Mouse (Mus musculus): Measurements from ENCODE around the gene Tescl. TPM values are rescaled to one million over a fixed set of nuclear protein-coding genes. Genes with fewer than 3 reads are reported as not detected.

Gene Tescl
- polyA plus RNA-seq, 1 experiment from 2014 or later, result not detected

- H3K4me3 ChIP-seq, result no peak overlapping the region
- peaks cover 6% of the 10 kb centered on the region; the same call in 1 of the 2 replicates for H3K4me1 ChIP-seq
- no peak for ATAC-seq (ENCODE audit: extremely low read depth, insufficient number of reproducible peaks, low FRiP score, low TSS enrichment)
- peaks cover 6% of the 10 kb centered on the region; the same call in 1 of the 2 replicates for H3K9me3 ChIP-seq
- peaks cover 14% of the 10 kb centered on the region; the same call in 1 of the 2 replicates for H3K27me3 ChIP-seq (replicated peaks)
- WGBS, result 59% methylated on average over 4 of the region's 4 CpGs
- H3K9ac ChIP-seq, result no peak overlapping the region
- H3K4me2 ChIP-seq, result no peak overlapping the region
- no peaks in the 10 kb centered on the region for H3K36me3 ChIP-seq
- H3K27ac ChIP-seq (replicated peaks), result no peak overlapping the region
These were observed 27.3 kb upstream of the Tescl start for GRCm38 (mm10) chr7:24361001-24361400.

- H3K4me3 ChIP-seq, result no peak overlapping the region
- WGBS, result 22% methylated on average over 9 of the region's 9 CpGs
- ATAC-seq (ENCODE audit: extremely low read depth, insufficient number of reproducible peaks, low FRiP score, low TSS enrichment), result no peak
These were observed 25.5 kb upstream of the Tescl start for GRCm38 (mm10) chr7:24359269-24359668.

GRCm38 (mm10) chr7:24357899-24358298 lies 24.2 kb upstream of the Tescl start:
- H3K4me2 ChIP-seq, result no peak overlapping the region
- H3K4me3 ChIP-seq, result no peak overlapping the region
- WGBS, result 45% methylated on average over 4 of the region's 4 CpGs
- no peak for ATAC-seq (ENCODE audit: extremely low read depth, insufficient number of reproducible peaks, low FRiP score, low TSS enrichment)
- H3K36me3 ChIP-seq, result no peaks in the 10 kb centered on the region
- H3K27ac ChIP-seq (replicated peaks), result no peak overlapping the region
- no peaks in the 10 kb centered on the region for H3K4me1 ChIP-seq
- H3K27me3 ChIP-seq (replicated peaks), result peaks cover 19% of the 10 kb centered on the region
- H3K9ac ChIP-seq, result no peak overlapping the region
- H3K9me3 ChIP-seq, result peaks cover 6% of the 10 kb centered on the region; the same call in 1 of the 2 replicates

More at GRCm38 (mm10) chr7:24359269-24359668, 25.5 kb upstream of the Tescl start:
- H3K4me2 ChIP-seq, result no peak overlapping the region
- H3K27ac ChIP-seq (replicated peaks), result no peak overlapping the region
- no peak overlapping the region for H3K9ac ChIP-seq
- no peaks in the 10 kb centered on the region for H3K4me1 ChIP-seq
- no peaks in the 10 kb centered on the region for H3K36me3 ChIP-seq
- peaks cover 6% of the 10 kb centered on the region; the same call in 1 of the 2 replicates for H3K9me3 ChIP-seq
- H3K27me3 ChIP-seq (replicated peaks), result peaks cover 18% of the 10 kb centered on the region; the same call in 1 of the 2 replicates

GRCm38 (mm10) chr7:24356081-24356480 lies 22.3 kb upstream of the Tescl start:
- H3K4me1 ChIP-seq, result no peaks in the 10 kb centered on the region
- no peak for ATAC-seq (ENCODE audit: extremely low read depth, insufficient number of reproducible peaks, low FRiP score, low TSS enrichment)
- 74% methylated on average over 10 of the region's 10 CpGs for WGBS

GRCm38 (mm10) chr7:24355646-24356045 lies 21.9 kb upstream of the Tescl start:
- Histone ChIP-seq H3K27me3 (replicated peaks) (peaks cover 30% of the 10 kb centered on the region), H3K9ac (no peak overlapping the region), H3K9me3 (peaks cover 6% of the 10 kb centered on the region; the same call in 1 of the 2 replicates), H3K4me1 (no peaks in the 10 kb centered on the region), H3K4me2 (no peak overlapping the region), H3K4me3 (no peak overlapping the region), H3K27ac (replicated peaks) (no peak overlapping the region), H3K36me3 (no peaks in the 10 kb centered on the region)
- WGBS, result 75% methylated on average over 6 of the region's 6 CpGs
- no peak for ATAC-seq (ENCODE audit: extremely low read depth, insufficient number of reproducible peaks, low FRiP score, low TSS enrichment)

More at GRCm38 (mm10) chr7:24356081-24356480, 22.3 kb upstream of the Tescl start:
- no peak overlapping the region for H3K27ac ChIP-seq (replicated peaks)
- peaks cover 6% of the 10 kb centered on the region; the same call in 1 of the 2 replicates for H3K9me3 ChIP-seq
- H3K36me3 ChIP-seq, result no peaks in the 10 kb centered on the region
- H3K27me3 ChIP-seq (replicated peaks), result peaks cover 30% of the 10 kb centered on the region
- no peak overlapping the region for H3K9ac ChIP-seq
- no peak overlapping the region for H3K4me2 ChIP-seq
- H3K4me3 ChIP-seq, result no peak overlapping the region

GRCm38 (mm10) chr7:24348896-24349295 lies 15.2 kb upstream of the Tescl start, which contains the start of gene Lypd5:
Lypd5 (plus strand) TSS chr7:24349196.
- Histone ChIP-seq H3K9me3 (no peaks in the 10 kb centered on the region), H3K27me3 (replicated peaks) (peaks cover 41% of the 10 kb centered on the region), H3K4me1 (no peaks in the 10 kb centered on the region), H3K4me2 (no peak within 1 kb of the TSS), H3K4me3 (no peak within 1 kb of the TSS), H3K36me3 (no peaks in the 10 kb centered on the region), H3K9ac (no peak within 1 kb of the TSS), H3K27ac (replicated peaks) (no peak within 1 kb of the TSS)
- WGBS, result 35% methylated on average over 6 of the region's 6 CpGs
- ATAC-seq (ENCODE audit: extremely low read depth, insufficient number of reproducible peaks, low FRiP score, low TSS enrichment), result no peak

GRCm38 (mm10) chr7:24346444-24346843 lies 12.7 kb upstream of the Tescl start:
- no peak for ATAC-seq (ENCODE audit: extremely low read depth, insufficient number of reproducible peaks, low FRiP score, low TSS enrichment)
- no peaks in the 10 kb centered on the region for H3K9me3 ChIP-seq
- no peak overlapping the region for H3K4me3 ChIP-seq
- no peaks in the 10 kb centered on the region for H3K4me1 ChIP-seq
- H3K27me3 ChIP-seq (replicated peaks), result peaks cover 18% of the 10 kb centered on the region
- no peaks in the 10 kb centered on the region for H3K36me3 ChIP-seq
- H3K9ac ChIP-seq, result no peak overlapping the region
- no peak overlapping the region for H3K4me2 ChIP-seq
- no peak overlapping the region for H3K27ac ChIP-seq (replicated peaks)
- 60% methylated on average over 5 of the region's 5 CpGs for WGBS

- Histone ChIP-seq H3K27me3 (replicated peaks) (peaks cover 10% of the 10 kb centered on the region; the same call in 1 of the 2 replicates), H3K4me3 (no peak overlapping the region), H3K9ac (no peak overlapping the region), H3K4me1 (no peaks in the 10 kb centered on the region), H3K9me3 (no peaks in the 10 kb centered on the region), H3K36me3 (no peaks in the 10 kb centered on the region), H3K27ac (replicated peaks) (no peak overlapping the region), H3K4me2 (no peak overlapping the region)
- 66% methylated on average over 7 of the region's 7 CpGs for WGBS
- ATAC-seq (ENCODE audit: extremely low read depth, insufficient number of reproducible peaks, low FRiP score, low TSS enrichment), result no peak
These were observed 10.1 kb upstream of the Tescl start for GRCm38 (mm10) chr7:24343701-24344272.

- Histone ChIP-seq H3K4me2 (no peak overlapping the region), H3K9ac (no peak overlapping the region), H3K27me3 (replicated peaks) (peaks cover 24% of the 10 kb centered on the region), H3K36me3 (no peaks in the 10 kb centered on the region), H3K27ac (replicated peaks) (no peak overlapping the region), H3K4me1 (no peaks in the 10 kb centered on the region), H3K4me3 (no peak overlapping the region), H3K9me3 (no peaks in the 10 kb centered on the region; the same call in 1 of the 2 replicates)
- 33% methylated on average over 2 of the region's 2 CpGs for WGBS
- ATAC-seq (ENCODE audit: extremely low read depth, insufficient number of reproducible peaks, low FRiP score, low TSS enrichment), result no peak
These were observed 4.5 kb upstream of the Tescl start for GRCm38 (mm10) chr7:24338241-24338640.

- ATAC-seq (ENCODE audit: extremely low read depth, insufficient number of reproducible peaks, low FRiP score, low TSS enrichment), result no peak
- Histone ChIP-seq H3K36me3 (no peaks in the 10 kb centered on the region), H3K9ac (no peak overlapping the region), H3K4me3 (no peak overlapping the region), H3K4me2 (no peak overlapping the region), H3K27ac (replicated peaks) (no peak overlapping the region), H3K4me1 (no peaks in the 10 kb centered on the region), H3K27me3 (replicated peaks) (peaks cover 38% of the 10 kb centered on the region), H3K9me3 (peaks cover 3% of the 10 kb centered on the region; the same call in 1 of the 2 replicates)
- WGBS, result 8% methylated on average over 5 of the region's 5 CpGs
These were observed 2.1 kb upstream of the Tescl start for GRCm38 (mm10) chr7:24335699-24336309.

GRCm38 (mm10) chr7:24327281-24327975 lies 6.3 kb downstream of the Tescl start:
- H3K9ac ChIP-seq, result no peak overlapping the region
- no peak overlapping the region for H3K4me2 ChIP-seq
- H3K9me3 ChIP-seq, result peaks cover 13% of the 10 kb centered on the region; the same call in 1 of the 2 replicates
- ATAC-seq (ENCODE audit: extremely low read depth, insufficient number of reproducible peaks, low FRiP score, low TSS enrichment), result no peak
- peaks cover 33% of the 10 kb centered on the region for H3K27me3 ChIP-seq (replicated peaks)
- peaks cover 3% of the 10 kb centered on the region; the same call in 1 of the 2 replicates for H3K4me1 ChIP-seq
- H3K36me3 ChIP-seq, result no peaks in the 10 kb centered on the region
- H3K27ac ChIP-seq (replicated peaks), result no peak overlapping the region
- whole genome bisulfite sequencing, result 73% methylated on average over 14 of the region's 14 CpGs
- no peak overlapping the region for H3K4me3 ChIP-seq

All from heart, embryonic 13.5 days (tissue).